Mouse (Mus musculus): Measurements from ENCODE around the gene Cyp2c69.

DNA sequence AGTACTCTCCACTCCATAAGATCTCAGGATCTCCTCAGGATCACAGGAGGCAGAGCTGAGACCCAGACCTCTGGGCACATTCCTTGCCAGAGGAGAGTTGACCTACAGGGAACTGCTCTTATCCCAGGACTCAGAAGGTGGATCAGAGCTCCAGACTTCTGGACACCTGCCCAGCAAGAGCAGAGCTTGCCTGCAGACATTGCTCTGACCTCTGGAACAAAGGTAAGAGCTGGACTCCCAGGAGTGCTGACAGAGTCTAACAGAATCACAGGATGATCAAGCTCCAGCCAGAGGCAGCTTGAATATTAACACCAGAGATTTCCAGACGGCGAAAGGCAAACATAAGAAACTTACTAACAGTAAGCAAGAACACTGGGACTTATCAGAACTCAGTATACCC, 48.8 kb upstream of the Cyp2c69 start:
- TF ChIP-seq CTCF (IDR thresholded peaks at IDR 0.05; ENCODE audit: low read depth, low read length) (no peak), TAL1 (conservative IDR thresholded peaks at IDR 0.05; ENCODE audit: low read depth, low read length) (no peak), GATA1 (IDR thresholded peaks at IDR 0.05; ENCODE audit: borderline replicate concordance, low read length) (no peak), POLR2AphosphoS5 (IDR thresholded peaks at IDR 0.05; ENCODE audit: insufficient replicate concordance, low read depth, low read length) (no peak), GATA2 (IDR thresholded peaks at IDR 0.05; ENCODE audit: borderline replicate concordance, low read depth, low read length) (no peak)

Data from G1E (cell line).